Mouse (Mus musculus): ENCODE measurements around the gene Spo11.

Spo11 gene

GRCm38 (mm10) chr2:172940003-172940798, 37.3 kb upstream of the Spo11 start, which contains the start of gene Bmp7:
Bmp7 (minus strand) TSS chr2:172940321.
- no peaks in the 10 kb centered on the region for H3K36me3 ChIP-seq (ENCODE audit: control insufficient read depth, insufficient read depth, low read length, poor library complexity, severe bottlenecking)
- H3K27me3 ChIP-seq (ENCODE audit: control insufficient read depth, insufficient read depth, low read length, poor library complexity, severe bottlenecking): peaks cover 4% of the 10 kb centered on the region; the same call in 1 of the 2 replicates
- no peak for DNase-seq (ENCODE audit: low read depth, low spot score)

GRCm38 (mm10) chr2:172940799-172941163, 36.7 kb upstream of the Spo11 start:
- no peaks in the 10 kb centered on the region for H3K36me3 ChIP-seq (ENCODE audit: control insufficient read depth, insufficient read depth, low read length, poor library complexity, severe bottlenecking)
- no peak for DNase-seq (ENCODE audit: low read depth, low spot score)
- H3K27me3 ChIP-seq (ENCODE audit: control insufficient read depth, insufficient read depth, low read length, poor library complexity, severe bottlenecking): peaks cover 4% of the 10 kb centered on the region; the same call in 1 of the 2 replicates

- no peaks in the 10 kb centered on the region for H3K27me3 ChIP-seq (ENCODE audit: control insufficient read depth, insufficient read depth, low read length, poor library complexity, severe bottlenecking)
- no peaks in the 10 kb centered on the region for H3K36me3 ChIP-seq (ENCODE audit: control insufficient read depth, insufficient read depth, low read length, poor library complexity, severe bottlenecking)
- DNase-seq (ENCODE audit: low read depth, low spot score): no peak
These were observed 28.4 kb upstream of the Spo11 start for GRCm38 (mm10) chr2:172949051-172949450.

- no peak for DNase-seq (ENCODE audit: low read depth, low spot score)
- no peaks in the 10 kb centered on the region for H3K36me3 ChIP-seq (ENCODE audit: control insufficient read depth, insufficient read depth, low read length, poor library complexity, severe bottlenecking)
- no peaks in the 10 kb centered on the region for H3K27me3 ChIP-seq (ENCODE audit: control insufficient read depth, insufficient read depth, low read length, poor library complexity, severe bottlenecking)
These were observed 27.3 kb upstream of the Spo11 start for GRCm38 (mm10) chr2:172950119-172950676.

- DNase-seq (ENCODE audit: low read depth, low spot score): no peak
- H3K36me3 ChIP-seq (ENCODE audit: control insufficient read depth, insufficient read depth, low read length, poor library complexity, severe bottlenecking): no peaks in the 10 kb centered on the region
- H3K27me3 ChIP-seq (ENCODE audit: control insufficient read depth, insufficient read depth, low read length, poor library complexity, severe bottlenecking): no peaks in the 10 kb centered on the region
These were observed 26.8 kb upstream of the Spo11 start for GRCm38 (mm10) chr2:172950722-172951121.

GRCm38 (mm10) chr2:172951976-172952375, 25.5 kb upstream of the Spo11 start:
- no peak for DNase-seq (ENCODE audit: low read depth, low spot score)
- Histone ChIP-seq H3K36me3 (ENCODE audit: control insufficient read depth, insufficient read depth, low read length, poor library complexity, severe bottlenecking) (no peaks in the 10 kb centered on the region), H3K27me3 (ENCODE audit: control insufficient read depth, insufficient read depth, low read length, poor library complexity, severe bottlenecking) (no peaks in the 10 kb centered on the region)

GRCm38 (mm10) chr2:172958579-172958978, 18.9 kb upstream of the Spo11 start:
- Histone ChIP-seq H3K36me3 (ENCODE audit: control insufficient read depth, insufficient read depth, low read length, poor library complexity, severe bottlenecking) (no peaks in the 10 kb centered on the region), H3K27me3 (ENCODE audit: control insufficient read depth, insufficient read depth, low read length, poor library complexity, severe bottlenecking) (no peaks in the 10 kb centered on the region)
- DNase-seq (ENCODE audit: low read depth, low spot score): no peak

- no peaks in the 10 kb centered on the region for H3K36me3 ChIP-seq (ENCODE audit: control insufficient read depth, insufficient read depth, low read length, poor library complexity, severe bottlenecking)
- no peak for DNase-seq (ENCODE audit: low read depth, low spot score)
- H3K27me3 ChIP-seq (ENCODE audit: control insufficient read depth, insufficient read depth, low read length, poor library complexity, severe bottlenecking): no peaks in the 10 kb centered on the region
These were observed 18.3 kb upstream of the Spo11 start for GRCm38 (mm10) chr2:172959006-172959768.

- Histone ChIP-seq H3K36me3 (ENCODE audit: control insufficient read depth, insufficient read depth, low read length, poor library complexity, severe bottlenecking) (no peaks in the 10 kb centered on the region), H3K27me3 (ENCODE audit: control insufficient read depth, insufficient read depth, low read length, poor library complexity, severe bottlenecking) (no peaks in the 10 kb centered on the region)
- no peak for DNase-seq (ENCODE audit: low read depth, low spot score)
These were observed 17.1 kb upstream of the Spo11 start for GRCm38 (mm10) chr2:172960350-172960749.

- H3K36me3 ChIP-seq (ENCODE audit: control insufficient read depth, insufficient read depth, low read length, poor library complexity, severe bottlenecking): no peaks in the 10 kb centered on the region
- H3K27me3 ChIP-seq (ENCODE audit: control insufficient read depth, insufficient read depth, low read length, poor library complexity, severe bottlenecking): no peaks in the 10 kb centered on the region
- DNase-seq (ENCODE audit: low read depth, low spot score): no peak
These were observed 16.3 kb upstream of the Spo11 start for GRCm38 (mm10) chr2:172961211-172961610.

- DNase-seq (ENCODE audit: low read depth, low spot score): no peak
- H3K27me3 ChIP-seq (ENCODE audit: control insufficient read depth, insufficient read depth, low read length, poor library complexity, severe bottlenecking): no peaks in the 10 kb centered on the region
- H3K36me3 ChIP-seq (ENCODE audit: control insufficient read depth, insufficient read depth, low read length, poor library complexity, severe bottlenecking): no peaks in the 10 kb centered on the region
These were observed 12.3 kb upstream of the Spo11 start for GRCm38 (mm10) chr2:172965249-172965648.

GRCm38 (mm10) chr2:172966480-172966879, 11.0 kb upstream of the Spo11 start:
- peak; percentile 44 for DNase-seq (ENCODE audit: low read depth, low spot score)
- Histone ChIP-seq H3K36me3 (ENCODE audit: control insufficient read depth, insufficient read depth, low read length, poor library complexity, severe bottlenecking) (no peaks in the 10 kb centered on the region), H3K27me3 (ENCODE audit: control insufficient read depth, insufficient read depth, low read length, poor library complexity, severe bottlenecking) (no peaks in the 10 kb centered on the region)

GRCm38 (mm10) chr2:172971865-172972264, 5.6 kb upstream of the Spo11 start:
- no peak for DNase-seq (ENCODE audit: low read depth, low spot score)
- H3K36me3 ChIP-seq (ENCODE audit: control insufficient read depth, insufficient read depth, low read length, poor library complexity, severe bottlenecking): no peaks in the 10 kb centered on the region
- no peaks in the 10 kb centered on the region for H3K27me3 ChIP-seq (ENCODE audit: control insufficient read depth, insufficient read depth, low read length, poor library complexity, severe bottlenecking)

GRCm38 (mm10) chr2:172973806-172974565, 3.5 kb upstream of the Spo11 start:
- no peak for DNase-seq (ENCODE audit: low read depth, low spot score)
- H3K27me3 ChIP-seq (ENCODE audit: control insufficient read depth, insufficient read depth, low read length, poor library complexity, severe bottlenecking): no peaks in the 10 kb centered on the region
- no peaks in the 10 kb centered on the region for H3K36me3 ChIP-seq (ENCODE audit: control insufficient read depth, insufficient read depth, low read length, poor library complexity, severe bottlenecking)
